Mouse (Mus musculus) kidney, postnatal 0 days (tissue): ENCODE data around the gene Evx2. TPM values are rescaled to one million over a fixed set of nuclear protein-coding genes. Genes with fewer than 3 reads are reported as not detected.

Source experiments
- ATAC-seq: fragments of 200-750 bp; cut with Nextera tagmentation; replicated peaks from 2 replicates; pipeline ENCODE4 v1.8.0; 2017; ENCODE audit warnings: low read depth, moderate number of reproducible peaks, moderate TSS enrichment, moderate library complexity; ENCODE audit not compliant: low FRiP score
- DNase-seq: peaks from one replicate; pipeline ENCODE4 v3.0.0-alpha.2; 2016; ENCODE audit warnings: low spot score
- H3K27ac ChIP-seq: fragments of 300-500 bp; sonication (generic); 2 replicates; pipeline ENCODE4 v1.5.1; 2014; ENCODE audit warnings: mild to moderate bottlenecking
- H3K27me3 ChIP-seq: fragments of 300-500 bp; sonication (generic); 2 replicates; pipeline ENCODE4 v1.6.1; 2014; ENCODE audit warnings: low read length, mixed read lengths; ENCODE audit not compliant: insufficient read depth
- H3K36me3 ChIP-seq: fragments of 300-500 bp; sonication (generic); 2 replicates; pipeline ENCODE4 v1.6.1; 2014; ENCODE audit warnings: low read length, mixed read lengths; ENCODE audit not compliant: insufficient read depth
- H3K4me1 ChIP-seq: fragments of 300-500 bp; sonication (generic); replicated peaks from 2 replicates; pipeline ENCODE4 v1.6.1; 2014; ENCODE audit warnings: antibody characterized with exemption, low read length, mixed read lengths; ENCODE audit not compliant: insufficient read depth
- H3K4me2 ChIP-seq: fragments of 300-500 bp; sonication (generic); 2 replicates; pipeline ENCODE4 v1.6.1; 2014; ENCODE audit warnings: mild to moderate bottlenecking, low read length, moderate library complexity, mixed read lengths
- H3K4me3 ChIP-seq: fragments of 300-500 bp; sonication (generic); replicated peaks from 2 replicates; pipeline ENCODE4 v1.5.1; 2014; ENCODE audit warnings: low read depth, low read length
- H3K9ac ChIP-seq: fragments of 300-500 bp; sonication (generic); 2 replicates; pipeline ENCODE4 v1.6.1; 2014; ENCODE audit warnings: low read depth, low read length
- H3K9me3 ChIP-seq: fragments of 300-500 bp; sonication (generic); replicated peaks from 2 replicates; pipeline ENCODE4 v1.6.1; 2016; ENCODE audit warnings: low read length, inconsistent platforms, mixed read lengths
- CTCF ChIP-seq: IDR thresholded peaks from 2 replicates; pipeline ENCODE4 v1.5.1; 2016; ENCODE audit warnings: antibody characterized with exemption, low read depth, mild to moderate bottlenecking, moderate library complexity
- WGBS: fragments of 180-500 bp; shearing (Covaris S2); extraction: QIAGEN DNeasy Blood & Tissue Kit; methylation state at CpG from one replicate; pipeline ENCODE4 v1.1.7; 2014; 5-methylcytosine and 5-hydroxymethylcytosine counted together
- polyA plus RNA-seq: library from polyadenylated mRNA; unstranded; fragments of >200 nt; fragmentation: Nextera tagmentation; extraction: Ambion mirVana; gene quantifications from 2 replicates; pipeline ENCODE4 v1.2.1, GENCODE M21; 2015

The Evx2 gene
- polyA plus RNA-seq, 1 experiment from 2014 or later: 0.08 TPM

GRCm38 (mm10) chr2:74696442-74697335 is 37.3 kb upstream of the Evx2 start:
- peak overlapping the region; percentile 100 for H3K9ac ChIP-seq
- WGBS: 21% methylated on average over 34 of the region's 34 CpGs
- peak overlapping the region; percentile 91 for H3K4me3 ChIP-seq
- H3K36me3 ChIP-seq: 0 out of 2 replicates have a peak, but pooled peaks cover 5% of the 10 kb centered on the region
- peak overlapping the region; percentile 98 for H3K27ac ChIP-seq
- ATAC-seq: peak; percentile 12; the same call in 1 of the 2 replicates
- no peak for TF ChIP-seq CTCF
- peak overlapping the region; percentile 90 for H3K4me2 ChIP-seq
- H3K9me3 ChIP-seq: no peaks in the 10 kb centered on the region
- peaks cover 20% of the 10 kb centered on the region for H3K4me1 ChIP-seq
- no peaks in the 10 kb centered on the region for H3K27me3 ChIP-seq
- no peak for DNase-seq

GRCm38 (mm10) chr2:74695813-74696430 is 36.6 kb upstream of the Evx2 start:
- ATAC-seq: no peak
- peak overlapping the region; percentile 91 for H3K4me3 ChIP-seq

DNA sequence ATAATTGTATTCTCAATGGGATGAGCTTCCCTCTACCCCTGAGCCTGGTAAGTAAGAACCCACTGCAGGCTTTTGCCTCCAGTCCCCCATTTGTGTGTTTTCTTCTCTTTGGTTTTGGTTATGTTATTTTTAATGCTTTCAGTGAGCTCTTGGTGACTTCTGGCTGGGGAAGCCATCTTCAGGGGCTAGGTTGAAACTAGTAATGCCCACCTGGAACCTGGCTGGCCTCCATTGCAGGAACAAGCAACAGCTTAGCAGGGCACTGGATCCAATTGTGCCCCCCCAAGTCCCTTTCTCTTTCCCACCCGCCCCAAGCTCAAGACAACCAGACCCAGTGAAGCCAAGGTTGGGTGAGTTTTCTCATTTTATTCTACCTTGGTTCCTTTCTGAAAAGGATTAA is 36.0 kb upstream of the Evx2 start:
- peak overlapping the region; percentile 100; the same call in 1 of the 2 replicates for H3K9ac ChIP-seq
- H3K36me3 ChIP-seq: 0 out of 2 replicates have a peak, but pooled peaks cover 5% of the 10 kb centered on the region
- H3K4me3 ChIP-seq: peak overlapping the region; percentile 91
- DNase-seq (no peak), ATAC-seq (no peak)
- peaks cover 15% of the 10 kb centered on the region for H3K4me1 ChIP-seq
- H3K27me3 ChIP-seq: no peaks in the 10 kb centered on the region
- 47% methylated on average over 1 of the region's 1 CpGs for WGBS
- TF ChIP-seq CTCF: no peak
- peak overlapping the region; percentile 98 for H3K27ac ChIP-seq
- H3K9me3 ChIP-seq: no peaks in the 10 kb centered on the region
- peak overlapping the region; percentile 90 for H3K4me2 ChIP-seq

More at GRCm38 (mm10) chr2:74695813-74696430, 36.6 kb upstream of the Evx2 start:
- Histone ChIP-seq H3K4me1 (peaks cover 20% of the 10 kb centered on the region), H3K4me2 (peak overlapping the region; percentile 90), H3K9me3 (no peaks in the 10 kb centered on the region), H3K9ac (peak overlapping the region; percentile 100), H3K27ac (peak overlapping the region; percentile 98), H3K36me3 (0 out of 2 replicates have a peak, but pooled peaks cover 5% of the 10 kb centered on the region), H3K27me3 (no peaks in the 10 kb centered on the region)
- TF ChIP-seq CTCF: no peak
- no peak for DNase-seq
- 30% methylated on average over 7 of the region's 7 CpGs for WGBS

DNA sequence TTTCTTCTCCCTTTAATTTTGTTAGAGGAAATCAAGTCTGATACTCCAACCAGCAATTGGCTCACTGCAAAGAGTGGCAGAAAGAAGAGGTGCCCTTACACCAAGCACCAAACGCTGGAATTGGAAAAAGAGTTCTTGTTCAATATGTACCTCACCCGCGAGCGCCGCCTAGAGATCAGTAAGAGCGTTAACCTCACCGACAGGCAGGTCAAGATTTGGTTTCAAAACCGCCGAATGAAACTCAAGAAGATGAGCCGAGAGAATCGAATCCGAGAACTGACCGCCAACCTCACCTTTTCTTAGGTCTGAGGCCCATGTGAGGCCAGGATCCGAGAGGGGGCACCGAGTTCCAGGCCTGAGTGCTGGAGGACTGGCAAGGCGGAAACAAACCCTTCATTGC is 34.7 kb upstream of the Evx2 start:
- ATAC-seq (no peak), DNase-seq (peak; percentile 95)
- Histone ChIP-seq H3K4me2 (peak overlapping the region; percentile 90), H3K27me3 (no peaks in the 10 kb centered on the region), H3K9ac (peak overlapping the region; percentile 100), H3K4me3 (peak overlapping the region; percentile 82), H3K36me3 (0 out of 2 replicates have a peak, but pooled peaks cover 5% of the 10 kb centered on the region), H3K27ac (0 out of 2 replicates have a peak overlapping the region, but pooled peaks have one; percentile 97), H3K9me3 (no peaks in the 10 kb centered on the region), H3K4me1 (peaks cover 11% of the 10 kb centered on the region)
- WGBS: 9% methylated on average over 16 of the region's 16 CpGs
- TF ChIP-seq CTCF: peak; percentile 67

GRCm38 (mm10) chr2:74693432-74693827 is 34.1 kb upstream of the Evx2 start:
- 27% methylated on average over 4 of the region's 4 CpGs for WGBS
- H3K4me1 ChIP-seq: peaks cover 11% of the 10 kb centered on the region
- ATAC-seq (no peak), DNase-seq (no peak)
- TF ChIP-seq CTCF: no peak
- H3K27me3 ChIP-seq: no peaks in the 10 kb centered on the region
- no peaks in the 10 kb centered on the region for H3K9me3 ChIP-seq
- H3K4me3 ChIP-seq: peak overlapping the region; percentile 82
- 0 out of 2 replicates have a peak, but pooled peaks cover 5% of the 10 kb centered on the region for H3K36me3 ChIP-seq
- H3K4me2 ChIP-seq: peak overlapping the region; percentile 90
- peak overlapping the region; percentile 100 for H3K9ac ChIP-seq
- H3K27ac ChIP-seq: peak overlapping the region; percentile 97

GRCm38 (mm10) chr2:74692808-74693431 is 33.6 kb upstream of the Evx2 start:
- peak overlapping the region; percentile 97 for H3K27ac ChIP-seq
- H3K9me3 ChIP-seq: no peaks in the 10 kb centered on the region
- no peak for TF ChIP-seq CTCF
- H3K4me3 ChIP-seq: peak overlapping the region; percentile 82
- 12% methylated on average over 20 of the region's 20 CpGs for WGBS
- H3K27me3 ChIP-seq: no peaks in the 10 kb centered on the region
- ATAC-seq (no peak), DNase-seq (no peak)
- H3K36me3 ChIP-seq: 0 out of 2 replicates have a peak, but pooled peaks cover 5% of the 10 kb centered on the region
- peak overlapping the region; percentile 90 for H3K4me2 ChIP-seq
- H3K9ac ChIP-seq: peak overlapping the region; percentile 100
- H3K4me1 ChIP-seq: peaks cover 11% of the 10 kb centered on the region
